Mouse (Mus musculus) midbrain, embryonic 14.5 days (tissue): Measurements from ENCODE around the gene Olfr324. TPM values are rescaled to one million over a fixed set of nuclear protein-coding genes. Genes with fewer than 3 reads are reported as not detected.
A peak's percentile ranks its signal among the peaks of the same experiment; 100 is the strongest.

Experiments used
- ATAC-seq: fragments of 200-750 bp; cut with Nextera tagmentation; 2 replicates; pipeline ENCODE4 v1.8.0; 2017; ENCODE audit warnings: moderate number of reproducible peaks, moderate library complexity; ENCODE audit not compliant: low FRiP score, low TSS enrichment
- DNase-seq: peaks from one replicate; pipeline ENCODE4 v3.0.0-alpha.2; 2015
- H3K27ac ChIP-seq: fragments of 300-500 bp; sonication (generic); replicated peaks from 2 replicates; pipeline ENCODE4 v1.5.1; 2014; ENCODE audit warnings: mild to moderate bottlenecking, low read depth, low read length, moderate library complexity
- H3K27me3 ChIP-seq: fragments of 300-500 bp; sonication (generic); 2 replicates; pipeline ENCODE4 v1.6.1; 2014; ENCODE audit warnings: low read length, control low read depth, mixed read lengths; ENCODE audit not compliant: control insufficient read depth, insufficient read depth
- H3K36me3 ChIP-seq: fragments of 300-500 bp; sonication (generic); 2 replicates; pipeline ENCODE4 v1.6.1; 2014; ENCODE audit warnings: low read length, control low read depth; ENCODE audit not compliant: control insufficient read depth, insufficient read depth
- H3K4me1 ChIP-seq: fragments of 300-500 bp; sonication (generic); 2 replicates; pipeline ENCODE4 v1.6.1; 2014; ENCODE audit warnings: mild to moderate bottlenecking, antibody characterized with exemption, low read length, control low read depth; ENCODE audit not compliant: control insufficient read depth, insufficient read depth
- H3K4me2 ChIP-seq: fragments of 300-500 bp; sonication (generic); 2 replicates; pipeline ENCODE4 v1.6.1; 2014; ENCODE audit warnings: mild to moderate bottlenecking, low read length, moderate library complexity
- H3K4me3 ChIP-seq: fragments of 300-500 bp; sonication (generic); replicated peaks from 2 replicates; pipeline ENCODE4 v1.5.1; 2014; ENCODE audit warnings: low read depth, low read length
- H3K9ac ChIP-seq: fragments of 300-500 bp; sonication (generic); replicated peaks from 2 replicates; pipeline ENCODE4 v1.6.1; 2014; ENCODE audit warnings: mild to moderate bottlenecking, low read length, moderate library complexity
- H3K9me3 ChIP-seq: fragments of 300-500 bp; sonication (generic); 2 replicates; pipeline ENCODE4 v1.6.1; 2016; ENCODE audit warnings: low read length, control low read depth, mixed read lengths; ENCODE audit not compliant: control insufficient read depth
- WGBS: fragments of 180-500 bp; shearing (Covaris S2); extraction: QIAGEN DNeasy Blood & Tissue Kit; methylation state at CpG from one replicate; pipeline ENCODE4 v1.1.7; 2014; 5-methylcytosine and 5-hydroxymethylcytosine counted together
- polyA plus RNA-seq: library from polyadenylated mRNA; unstranded; fragments of >200 nt; fragmentation: Nextera tagmentation; extraction: Ambion mirVana; gene quantifications from 2 replicates; pipeline ENCODE4 v1.2.1, GENCODE M21; 2014

Gene Olfr324
- polyA plus RNA-seq, 1 experiment from 2014 or later: not detected

- ATAC-seq (no peak), DNase-seq (no peak)
- Histone ChIP-seq H3K4me2 (no peak overlapping the region), H3K27me3 (no peaks in the 10 kb centered on the region), H3K4me3 (no peak overlapping the region), H3K4me1 (no peaks in the 10 kb centered on the region), H3K9me3 (no peaks in the 10 kb centered on the region), H3K27ac (no peak overlapping the region), H3K36me3 (no peaks in the 10 kb centered on the region), H3K9ac (no peak overlapping the region)
- 75% methylated on average over 3 of the region's 3 CpGs for WGBS
Observed at GRCm38 (mm10) chr11:58618369-58618768, 23.5 kb downstream of the Olfr324 start.

GRCm38 (mm10) chr11:58618793-58619192 is 23.9 kb downstream of the Olfr324 start:
- H3K4me2 ChIP-seq: no peak overlapping the region
- H3K9ac ChIP-seq: no peak overlapping the region
- no peaks in the 10 kb centered on the region for H3K4me1 ChIP-seq
- DNase-seq (no peak), ATAC-seq (no peak)
- WGBS: 38% methylated on average over 6 of the region's 6 CpGs
- no peak overlapping the region for H3K27ac ChIP-seq
- H3K9me3 ChIP-seq: no peaks in the 10 kb centered on the region
- H3K27me3 ChIP-seq: no peaks in the 10 kb centered on the region
- no peak overlapping the region for H3K4me3 ChIP-seq
- no peaks in the 10 kb centered on the region for H3K36me3 ChIP-seq

GRCm38 (mm10) chr11:58626146-58626545 is 31.2 kb downstream of the Olfr324 start:
- Histone ChIP-seq H3K4me3 (no peak overlapping the region), H3K36me3 (no peaks in the 10 kb centered on the region), H3K27me3 (no peaks in the 10 kb centered on the region), H3K9me3 (no peaks in the 10 kb centered on the region), H3K4me1 (no peaks in the 10 kb centered on the region), H3K4me2 (no peak overlapping the region), H3K27ac (no peak overlapping the region), H3K9ac (no peak overlapping the region)
- no peak for ATAC-seq
- 52% methylated on average over 4 of the region's 4 CpGs for WGBS
- no peak for DNase-seq

- H3K36me3 ChIP-seq: no peaks in the 10 kb centered on the region
- H3K4me1 ChIP-seq: no peaks in the 10 kb centered on the region
- 78% methylated on average over 5 of the region's 5 CpGs for WGBS
- no peak for ATAC-seq
- H3K27ac ChIP-seq: no peak within 1 kb of the TSS
- H3K4me3 ChIP-seq: no peak within 1 kb of the TSS
- no peak within 1 kb of the TSS for H3K4me2 ChIP-seq
- no peak within 1 kb of the TSS for H3K9ac ChIP-seq
- no peaks in the 10 kb centered on the region for H3K27me3 ChIP-seq
- H3K9me3 ChIP-seq: no peaks in the 10 kb centered on the region
- no peak for DNase-seq
Observed at GRCm38 (mm10) chr11:58630401-58630800, 35.5 kb downstream of the Olfr324 start, which contains the start of gene Olfr323. TSS of gene Olfr323 (minus strand) at chr11:58630501.

- H3K27ac ChIP-seq: no peak overlapping the region
- no peak overlapping the region for H3K9ac ChIP-seq
- no peak overlapping the region for H3K4me3 ChIP-seq
- H3K9me3 ChIP-seq: no peaks in the 10 kb centered on the region
- DNase-seq: no peak
- no peak for ATAC-seq
- no peaks in the 10 kb centered on the region for H3K36me3 ChIP-seq
- WGBS: 65% methylated on average over 4 of the region's 4 CpGs
- no peak overlapping the region for H3K4me2 ChIP-seq
- H3K27me3 ChIP-seq: no peaks in the 10 kb centered on the region
- H3K4me1 ChIP-seq: no peaks in the 10 kb centered on the region
Observed at GRCm38 (mm10) chr11:58634878-58635277, 40.0 kb downstream of the Olfr324 start.

- H3K4me2 ChIP-seq: no peak overlapping the region
- H3K4me1 ChIP-seq: peaks cover 7% of the 10 kb centered on the region; the same call in 1 of the 2 replicates
- no peak overlapping the region for H3K9ac ChIP-seq
- peak; percentile 63 for DNase-seq
- no peaks in the 10 kb centered on the region for H3K36me3 ChIP-seq
- peaks cover 7% of the 10 kb centered on the region; the same call in 1 of the 2 replicates for H3K27me3 ChIP-seq
- WGBS: 30% methylated on average over 4 of the region's 4 CpGs
- H3K9me3 ChIP-seq: no peaks in the 10 kb centered on the region
- no peak overlapping the region for H3K27ac ChIP-seq
- ATAC-seq: no peak
- no peak overlapping the region for H3K4me3 ChIP-seq
Observed at GRCm38 (mm10) chr11:58636376-58636977, 41.6 kb downstream of the Olfr324 start.

GRCm38 (mm10) chr11:58638176-58638701 is 43.3 kb downstream of the Olfr324 start:
- no peak overlapping the region for H3K9ac ChIP-seq
- no peak overlapping the region for H3K4me2 ChIP-seq
- no peak overlapping the region for H3K27ac ChIP-seq
- H3K27me3 ChIP-seq: peaks cover 14% of the 10 kb centered on the region; the same call in 1 of the 2 replicates
- no peak overlapping the region for H3K4me3 ChIP-seq
- DNase-seq (no peak), ATAC-seq (no peak)
- 73% methylated on average over 7 of the region's 7 CpGs for WGBS
- peaks cover 7% of the 10 kb centered on the region; the same call in 1 of the 2 replicates for H3K4me1 ChIP-seq
- no peaks in the 10 kb centered on the region for H3K9me3 ChIP-seq
- no peaks in the 10 kb centered on the region for H3K36me3 ChIP-seq

GRCm38 (mm10) chr11:58640272-58640867 is 45.5 kb downstream of the Olfr324 start, which contains the start of gene Trim58:
TSS of gene Trim58 (plus strand) at chr11:58640465.
- DNase-seq (peak; percentile 45), ATAC-seq (no peak)
- H3K27me3 ChIP-seq: peaks cover 14% of the 10 kb centered on the region; the same call in 1 of the 2 replicates
- WGBS: 4% methylated on average over 34 of the region's 34 CpGs
- peak within 1 kb of the TSS; percentile 54; the same call in 1 of the 2 replicates for H3K9ac ChIP-seq
- H3K36me3 ChIP-seq: no peaks in the 10 kb centered on the region
- H3K27ac ChIP-seq: no peak within 1 kb of the TSS
- peak within 1 kb of the TSS; percentile 41 for H3K4me3 ChIP-seq
- H3K4me2 ChIP-seq: peak within 1 kb of the TSS; percentile 94
- no peaks in the 10 kb centered on the region for H3K9me3 ChIP-seq
- peaks cover 7% of the 10 kb centered on the region; the same call in 1 of the 2 replicates for H3K4me1 ChIP-seq
